Mouse (Mus musculus): ENCODE measurements around the gene Sgk1. TPM values are rescaled to one million over a fixed set of nuclear protein-coding genes. Genes with fewer than 3 reads are reported as not detected.
"Not testable (repeated sequence)": the region's sequence is repeated elsewhere in the genome, so short reads cannot be mapped to it uniquely, and the experiment has no call there.

The Sgk1 gene
- total RNA-seq, 4 experiments from 2014 or later: 75.5 to 160 (median 130) TPM

DNA sequence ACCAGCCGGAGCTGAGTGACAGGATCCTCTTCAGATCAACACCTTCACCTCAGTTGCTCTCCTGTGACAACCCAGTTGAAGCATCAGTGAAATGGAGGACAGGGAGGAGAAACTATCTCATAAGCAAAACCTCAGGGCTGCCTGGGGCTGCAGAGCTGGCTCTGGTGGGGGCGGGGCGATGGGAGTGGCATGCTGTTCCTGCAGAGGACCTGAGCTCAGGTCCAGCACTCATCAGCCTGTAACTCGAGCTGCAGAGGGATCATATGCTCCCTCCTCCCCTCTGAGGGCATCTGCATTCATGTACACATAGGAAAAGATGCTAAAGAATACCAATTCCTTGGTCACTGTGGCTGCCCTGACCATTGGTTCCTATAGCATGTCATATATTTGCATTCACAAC lies 15.5 kb upstream of the Sgk1 start:
- no peak for DNase-seq (ENCODE audit: low spot score in 2 of 2)

DNA sequence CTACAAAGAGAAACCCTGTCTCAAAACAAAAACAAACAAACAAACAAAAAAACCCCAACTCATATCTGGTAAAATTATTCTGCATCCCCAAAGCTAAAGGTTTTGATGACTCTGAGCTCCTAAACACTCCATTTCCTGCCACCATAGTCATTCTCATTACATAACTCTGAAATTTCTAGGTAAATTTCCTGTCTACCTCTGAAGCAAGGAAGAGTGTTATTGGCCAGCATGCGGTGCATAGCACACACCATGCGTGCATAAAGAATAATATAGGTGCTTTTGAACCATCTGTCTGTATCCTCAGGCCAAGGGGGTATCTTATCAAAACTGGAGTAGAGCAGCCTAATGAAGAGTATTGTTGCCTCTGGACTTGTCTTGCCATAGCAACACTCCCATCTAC lies 13.8 kb upstream of the Sgk1 start:
- DNase-seq (ENCODE audit: low spot score in 2 of 2): no peak

DNA sequence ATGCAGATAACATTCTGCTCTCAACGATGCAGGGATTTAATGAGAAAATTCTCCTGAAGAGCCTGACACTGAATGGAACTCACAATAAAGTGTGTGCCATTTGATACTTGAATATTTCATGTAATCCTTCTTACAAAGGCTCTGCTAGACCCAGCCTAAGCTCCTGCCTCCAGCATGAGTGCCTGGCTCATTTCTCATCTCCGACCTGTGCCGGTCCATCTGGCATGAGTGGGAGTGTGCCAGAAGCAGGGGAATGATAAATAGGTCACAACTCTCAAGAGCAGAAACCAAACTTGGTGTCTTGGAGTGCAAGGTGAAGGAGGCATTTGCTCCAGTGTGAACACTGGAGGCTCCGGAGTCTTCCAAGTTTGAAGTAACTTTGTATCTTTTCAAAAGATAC lies 13.4 kb upstream of the Sgk1 start:
- no peak for DNase-seq (ENCODE audit: low spot score in 2 of 2)

DNA sequence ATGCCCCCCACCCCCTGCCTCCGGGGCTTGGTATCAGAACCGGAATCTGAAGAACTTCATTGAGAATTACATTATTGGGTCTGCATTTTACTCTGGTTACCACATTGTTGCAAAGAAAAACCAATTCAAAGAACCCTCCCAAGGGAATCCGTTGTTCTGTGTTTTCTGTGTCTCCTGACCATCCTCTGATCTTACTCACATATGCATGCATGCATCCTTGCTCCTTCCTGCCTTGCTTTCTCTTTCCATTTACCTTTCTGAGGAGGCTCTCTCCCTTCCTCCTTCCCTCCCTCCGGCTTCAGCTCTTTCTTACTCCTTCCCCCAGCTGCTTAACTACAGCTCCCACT lies 174 bp upstream of the Sgk1 start:
- DNase-seq (ENCODE audit: low spot score in 2 of 2): no peak

DNA sequence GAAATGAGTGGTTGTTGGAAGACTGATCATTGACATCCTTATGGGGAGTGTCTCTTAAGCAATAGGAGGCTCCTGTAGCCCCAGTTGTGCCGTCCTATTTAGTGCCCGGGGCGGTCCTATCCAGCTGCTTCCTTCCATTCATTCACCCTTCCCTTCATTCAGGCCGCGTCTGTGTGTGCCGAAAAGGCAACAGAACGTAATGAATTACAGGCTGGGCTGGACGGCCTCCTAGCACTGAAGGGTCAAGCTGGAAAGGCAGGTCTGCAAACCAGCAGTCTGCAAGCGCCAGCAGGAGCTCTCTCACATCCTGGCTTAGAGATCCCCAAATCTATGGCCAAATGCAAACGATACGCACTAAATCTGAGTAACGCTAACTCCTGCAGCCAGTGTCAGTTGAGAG lies 1.6 kb downstream of the Sgk1 start:
- DNase-seq (ENCODE audit: low spot score in 2 of 2): peak; percentile 22 to 32

DNA sequence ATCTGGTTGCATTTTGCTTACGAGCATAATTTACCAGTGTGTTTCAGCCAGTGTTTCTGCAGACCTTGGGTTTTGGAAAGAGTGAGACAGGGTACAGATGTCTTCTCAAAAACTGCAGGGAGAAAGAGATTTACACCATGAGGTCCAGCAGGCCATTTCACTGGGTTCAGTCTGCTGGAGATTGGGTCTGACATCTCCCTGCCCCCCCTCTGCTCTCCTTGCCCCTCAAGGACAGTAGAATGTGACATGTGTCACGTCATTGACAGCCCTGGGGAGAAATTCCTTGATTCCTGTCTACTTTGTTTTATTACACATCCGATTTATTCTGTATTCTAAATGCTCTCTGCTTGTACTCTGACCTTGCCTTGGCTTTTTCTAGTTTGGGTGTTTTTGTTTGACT lies 2.5 kb downstream of the Sgk1 start:
- DNase-seq (ENCODE audit: low spot score in 2 of 2): no peak

DNA sequence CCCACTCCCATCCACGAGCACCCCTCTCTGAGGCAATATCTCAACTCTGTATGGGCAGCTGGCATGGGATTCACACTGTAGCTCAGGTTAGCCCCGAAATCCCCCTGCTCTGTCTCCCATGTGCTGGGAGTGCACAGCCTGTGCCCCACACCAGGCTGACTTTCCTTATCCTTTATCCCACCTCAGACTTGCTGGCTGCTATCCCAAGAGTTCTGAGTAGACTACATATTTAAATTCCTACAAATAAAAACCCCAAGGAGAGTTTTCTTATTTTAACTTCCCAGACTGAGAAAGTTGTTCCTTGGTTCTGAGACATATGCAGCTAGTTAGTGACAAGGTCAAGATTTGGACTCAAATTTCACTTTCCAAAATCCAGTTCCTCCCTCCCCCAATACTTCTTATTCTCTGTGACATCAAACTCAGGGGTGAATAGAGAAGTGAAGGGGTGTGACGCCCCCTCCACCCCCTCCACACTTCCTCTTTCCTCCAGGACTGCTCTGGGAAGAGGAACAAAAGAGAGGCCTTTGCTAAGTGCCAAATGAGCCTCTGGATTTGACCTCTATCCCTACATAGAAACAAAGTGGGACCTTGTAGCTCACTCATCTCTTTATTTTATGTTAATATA lies 7.3 kb downstream of the Sgk1 start:
- DNase-seq (ENCODE audit: low spot score in 2 of 2): no peak

DNA sequence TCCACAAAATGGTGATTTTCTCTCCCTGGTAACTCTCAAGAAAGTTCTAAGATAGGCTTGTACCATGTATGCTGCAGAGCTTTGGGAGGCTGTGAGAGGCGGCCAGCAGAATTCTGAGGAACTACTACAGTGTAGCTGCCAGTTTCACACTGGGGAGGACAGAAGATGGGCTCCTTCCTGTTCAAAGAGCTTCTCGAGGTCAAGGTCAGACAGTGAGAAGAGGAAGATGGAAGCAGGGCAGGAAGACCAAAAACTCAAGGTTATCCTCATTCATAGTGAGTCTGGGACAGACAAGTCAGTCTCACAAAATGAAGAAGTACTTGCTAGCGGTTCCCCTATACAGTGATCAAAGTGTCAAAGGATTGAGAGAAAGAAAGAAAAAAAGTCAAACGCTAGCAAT lies 8.3 kb downstream of the Sgk1 start:
- DNase-seq (ENCODE audit: low spot score in 2 of 2): no peak

DNA sequence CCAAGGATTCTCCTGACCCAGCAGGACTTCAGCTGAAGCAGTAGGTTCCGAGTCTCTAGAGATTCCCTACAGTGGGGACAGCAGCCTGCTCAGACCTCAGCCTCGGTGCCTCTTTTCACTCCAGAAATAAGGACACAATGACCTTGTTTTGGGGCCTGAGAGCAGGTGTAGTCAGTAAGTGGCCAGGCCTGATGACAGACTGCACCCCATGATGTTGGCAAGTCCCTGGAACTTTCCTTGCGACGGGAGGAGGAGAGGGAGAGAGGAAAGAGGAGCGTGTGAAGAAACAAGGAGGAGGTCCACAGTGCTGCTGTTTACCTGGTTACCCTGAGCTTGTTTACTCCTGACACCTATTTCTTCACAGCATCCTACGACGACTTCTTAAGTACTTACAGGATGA lies 9.5 kb downstream of the Sgk1 start:
- DNase-seq (ENCODE audit: low spot score in 2 of 2): no peak

DNA sequence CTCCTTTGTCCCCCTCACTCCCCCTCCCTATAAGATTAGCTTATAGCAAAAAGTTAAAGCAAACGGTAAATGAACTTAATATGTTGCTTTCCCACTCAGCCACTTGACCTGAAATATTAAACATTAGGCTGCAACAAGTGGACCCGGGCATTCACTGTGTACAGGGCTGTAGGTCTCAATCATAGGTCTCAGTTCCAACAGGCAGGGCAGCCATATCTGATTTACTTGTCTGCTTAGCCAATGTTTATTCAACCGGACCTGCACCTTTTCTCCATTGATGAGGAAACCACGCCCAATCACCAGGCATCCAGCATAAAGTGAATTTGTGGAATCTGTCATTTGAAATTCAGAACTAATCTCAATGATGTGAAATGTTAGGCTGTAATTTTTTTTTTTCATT lies 10.1 kb downstream of the Sgk1 start:
- no peak for DNase-seq (ENCODE audit: low spot score in 2 of 2)

DNA sequence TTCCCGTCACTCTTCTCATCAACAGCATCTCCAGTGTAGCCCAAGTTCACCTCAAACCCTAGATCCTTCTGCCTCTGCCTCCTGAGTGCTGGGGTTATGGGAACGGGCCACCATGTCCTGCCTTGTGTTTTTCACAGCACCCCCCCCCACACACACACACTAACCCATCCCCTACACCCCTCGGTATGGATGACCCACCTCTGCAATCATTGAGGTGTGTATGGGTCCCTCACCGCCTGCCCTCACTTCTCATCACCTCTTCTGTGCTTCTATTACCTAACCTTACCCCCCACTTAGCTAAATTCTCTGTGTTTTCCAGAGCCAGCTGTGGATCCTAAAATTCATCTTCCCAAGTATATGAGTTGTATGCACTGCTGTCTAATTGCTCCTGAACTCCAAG lies 16.4 kb downstream of the Sgk1 start:
- DNase-seq (ENCODE audit: low spot score in 2 of 2): no peak

DNA sequence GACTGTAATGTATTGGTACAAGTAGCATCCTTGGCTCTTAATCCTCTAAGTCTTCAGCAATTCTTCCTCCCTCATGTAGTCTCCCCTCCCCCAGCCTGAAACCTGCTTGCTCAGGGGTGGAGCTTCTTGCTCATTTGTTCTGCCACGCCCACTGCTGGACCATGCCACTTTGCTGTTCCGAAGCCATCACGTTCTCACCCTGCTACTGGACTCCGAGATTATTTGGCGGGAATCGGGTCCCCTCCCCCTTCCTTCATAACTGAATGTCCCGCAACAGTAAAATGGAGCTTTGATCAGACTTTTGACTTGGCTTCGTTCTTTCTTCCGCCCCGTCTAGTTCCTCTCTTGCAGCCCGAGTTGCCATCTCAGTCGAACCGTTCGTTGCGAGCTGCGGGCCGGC lies 16.9 kb downstream of the Sgk1 start:
- DNase-seq (ENCODE audit: low spot score in 2 of 2): not testable (repeated sequence)

DNA sequence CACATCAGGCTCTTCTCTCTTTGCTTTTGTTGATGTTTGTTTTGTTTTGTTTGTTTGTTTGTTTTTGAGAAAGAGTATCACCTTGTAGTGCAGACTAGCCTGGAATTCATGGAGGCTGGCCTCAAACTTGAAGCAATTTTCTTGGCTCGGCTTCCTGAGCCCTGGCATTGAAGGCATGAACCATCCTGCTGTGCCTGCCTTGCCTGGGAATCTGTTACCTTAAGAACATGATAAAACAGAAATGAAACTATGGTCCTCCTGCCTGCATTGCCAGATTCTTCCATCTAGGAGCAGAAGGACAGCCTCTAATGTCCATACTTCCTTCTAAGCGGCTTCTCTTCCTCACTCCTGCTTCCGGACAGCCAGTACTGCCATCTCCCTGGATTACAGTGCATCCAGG lies 17.4 kb downstream of the Sgk1 start:
- no peak for DNase-seq (ENCODE audit: low spot score in 2 of 2)

DNA sequence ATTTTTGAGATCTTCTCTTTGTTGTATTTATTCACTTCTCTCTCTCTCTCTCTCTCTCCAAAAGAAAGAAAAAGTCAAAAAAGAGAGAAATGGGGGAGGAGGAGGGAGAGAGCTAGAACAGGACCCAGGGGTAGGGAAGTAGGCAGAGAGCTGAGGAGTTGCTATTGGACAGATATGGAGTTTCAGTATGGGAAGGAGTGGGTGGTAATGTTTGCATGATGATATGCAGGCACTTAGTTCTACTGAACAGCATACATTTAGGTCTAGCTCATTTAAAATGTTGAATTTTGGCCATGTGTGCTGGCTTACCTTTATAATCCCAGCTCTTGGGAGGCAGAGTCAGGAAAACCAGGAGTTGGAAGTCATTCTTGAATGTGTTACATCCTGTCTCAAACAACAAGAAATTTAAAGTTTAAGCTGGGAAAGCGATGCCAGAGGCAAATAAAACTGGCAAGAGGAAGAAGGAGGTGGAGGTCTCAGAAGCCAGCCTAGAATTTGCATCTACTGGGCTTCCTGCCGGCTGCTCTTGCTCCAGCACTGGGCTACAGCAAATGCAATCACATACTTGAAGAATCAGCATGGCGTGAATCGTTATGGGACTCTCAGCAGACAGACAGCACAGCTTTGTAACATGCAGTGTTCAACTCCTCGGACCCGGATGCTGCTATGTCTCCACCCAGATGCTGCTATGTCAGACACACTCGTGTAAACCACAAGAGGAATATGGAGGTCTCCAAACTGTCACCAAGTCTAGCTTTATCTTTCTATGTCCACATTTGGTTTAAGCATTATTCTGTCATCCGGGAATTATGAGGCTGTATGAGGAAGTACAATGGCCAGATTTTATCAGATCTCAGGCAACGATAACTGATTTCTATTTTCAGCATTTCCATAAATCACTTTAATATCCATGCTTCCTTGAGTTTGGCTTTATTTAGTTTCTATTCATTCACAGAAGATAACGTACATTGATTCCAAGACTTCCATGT lies 20.5 kb downstream of the Sgk1 start:
- no peak for DNase-seq (ENCODE audit: low spot score in 2 of 2)

DNA sequence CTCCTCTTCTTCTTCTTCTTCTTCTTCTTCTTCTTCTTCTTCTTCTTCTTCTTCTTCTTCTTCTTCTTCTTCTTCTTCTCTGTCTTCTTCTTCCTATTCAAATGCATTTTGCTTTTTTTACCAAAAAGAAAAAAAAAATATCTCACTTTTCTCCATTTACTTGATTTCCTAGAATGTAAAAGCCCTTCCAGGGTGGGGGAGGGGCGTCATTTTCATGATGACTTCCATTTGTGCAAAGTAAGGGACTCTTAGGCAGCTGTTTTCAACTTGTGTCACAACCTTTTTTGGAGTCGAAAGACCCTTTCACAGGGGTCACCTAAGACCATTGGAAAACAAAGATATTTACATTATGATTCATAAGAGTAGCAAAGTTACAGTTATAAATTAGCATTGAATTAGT lies 22.2 kb downstream of the Sgk1 start:
- DNase-seq (ENCODE audit: low spot score in 2 of 2): no peak

DNA sequence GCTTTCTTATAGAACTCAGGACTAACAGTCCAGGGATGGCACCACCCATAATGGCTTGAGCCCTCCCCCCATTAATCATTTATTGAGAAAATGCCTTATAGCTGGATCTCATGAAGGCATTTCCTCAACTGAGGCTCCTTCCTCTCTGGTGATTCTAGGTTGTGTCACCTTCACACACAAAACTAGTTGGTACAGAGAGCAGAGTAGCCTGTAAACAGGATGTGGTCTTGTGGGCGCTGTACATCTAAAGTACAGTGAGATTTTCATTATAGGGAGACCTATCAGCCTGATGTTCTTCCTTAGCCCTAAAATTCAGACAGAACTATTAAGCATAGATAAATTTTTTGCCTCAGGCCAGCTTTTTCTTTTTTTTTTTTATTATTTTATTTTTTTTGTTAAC lies 23.6 kb downstream of the Sgk1 start:
- DNase-seq (ENCODE audit: low spot score in 2 of 2): no peak

DNA sequence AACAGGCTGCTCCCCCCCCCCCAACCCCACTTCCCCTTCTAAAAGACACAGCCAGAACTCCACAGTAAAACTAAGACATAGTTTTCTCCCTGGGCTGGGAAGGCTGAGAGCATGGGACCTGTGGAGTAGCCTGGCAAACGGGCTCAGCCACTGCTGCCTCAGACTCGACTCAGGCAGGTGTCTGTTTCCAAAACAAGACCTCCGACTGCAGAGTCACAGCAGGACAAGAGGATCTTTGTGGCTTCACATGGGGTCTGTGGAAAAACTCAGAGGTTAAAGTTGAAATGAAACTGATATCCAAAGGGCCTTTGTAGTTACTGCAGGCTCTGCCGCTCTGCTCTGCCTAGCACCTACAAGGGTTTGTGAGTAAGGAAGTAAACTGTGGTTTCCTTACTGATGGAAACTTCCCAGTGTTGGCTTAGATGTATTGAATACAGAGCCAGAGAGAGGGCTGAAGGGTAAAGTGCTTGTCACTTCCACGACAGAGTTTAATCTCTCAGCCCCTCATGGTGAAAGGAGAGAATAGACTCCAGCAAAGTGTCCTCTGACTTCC lies 25.0 kb downstream of the Sgk1 start:
- no peak for DNase-seq (ENCODE audit: low spot score in 2 of 2)

DNA sequence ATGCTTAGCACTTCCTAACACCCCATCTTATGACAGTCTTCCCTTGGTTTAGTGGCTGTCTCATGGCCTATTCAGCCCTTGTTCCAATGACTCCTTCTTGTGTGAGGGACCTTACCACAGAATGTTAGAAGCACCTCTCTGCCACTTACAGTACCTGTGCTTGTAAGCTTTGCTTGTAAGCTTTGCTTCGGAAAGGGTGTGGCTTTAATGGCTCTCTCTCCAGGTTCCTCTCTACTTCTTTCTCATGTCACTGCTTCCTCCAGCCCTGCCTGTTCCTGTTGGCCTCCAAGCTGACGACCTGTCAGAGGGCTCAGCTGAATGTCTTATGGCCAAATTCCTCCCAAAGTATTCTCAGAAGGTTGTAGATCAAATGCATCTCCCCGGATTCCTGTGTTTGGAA lies 25.8 kb downstream of the Sgk1 start:
- DNase-seq (ENCODE audit: low spot score in 2 of 2): no peak

DNA sequence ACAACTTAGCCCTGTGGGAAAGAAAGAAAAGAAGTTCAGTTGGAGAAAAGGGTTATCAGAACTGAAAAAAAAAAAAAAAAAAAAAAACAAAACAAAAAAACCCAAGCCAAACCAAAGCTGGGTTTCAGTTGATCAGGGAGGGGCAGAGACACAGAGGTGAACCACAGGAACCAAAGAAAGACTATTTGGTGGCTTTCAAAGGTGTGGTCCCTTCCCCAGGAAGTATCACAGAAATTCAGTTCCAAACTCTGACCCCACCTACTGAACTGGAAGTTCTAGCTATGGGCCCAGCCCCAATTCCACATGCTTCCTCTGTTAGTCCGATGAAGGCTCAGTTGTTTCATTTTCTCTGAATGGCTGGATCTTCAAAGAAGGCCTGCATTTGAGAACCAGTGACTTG lies 26.7 kb downstream of the Sgk1 start:
- DNase-seq (ENCODE audit: low spot score in 2 of 2): no peak

DNA sequence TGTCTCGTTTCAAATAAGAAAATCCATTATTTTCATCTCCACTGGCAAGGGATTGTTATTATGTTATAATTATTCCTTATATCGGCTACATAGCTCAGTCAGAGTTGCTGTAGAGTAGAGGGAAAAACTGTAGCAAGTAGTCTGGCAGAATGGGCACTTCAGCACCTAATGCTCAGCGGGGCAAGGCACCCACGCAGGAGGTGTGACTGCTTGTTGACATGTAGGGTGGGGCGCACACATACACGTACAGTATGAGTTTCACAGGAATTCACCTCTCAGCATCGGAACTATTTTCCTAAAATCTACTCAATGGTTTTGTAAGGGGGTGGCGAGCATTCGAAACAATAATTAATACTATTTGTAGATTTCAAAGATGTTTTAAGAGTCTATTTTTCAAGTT lies 28.4 kb downstream of the Sgk1 start:
- DNase-seq (ENCODE audit: low spot score in 2 of 2): no peak

DNA sequence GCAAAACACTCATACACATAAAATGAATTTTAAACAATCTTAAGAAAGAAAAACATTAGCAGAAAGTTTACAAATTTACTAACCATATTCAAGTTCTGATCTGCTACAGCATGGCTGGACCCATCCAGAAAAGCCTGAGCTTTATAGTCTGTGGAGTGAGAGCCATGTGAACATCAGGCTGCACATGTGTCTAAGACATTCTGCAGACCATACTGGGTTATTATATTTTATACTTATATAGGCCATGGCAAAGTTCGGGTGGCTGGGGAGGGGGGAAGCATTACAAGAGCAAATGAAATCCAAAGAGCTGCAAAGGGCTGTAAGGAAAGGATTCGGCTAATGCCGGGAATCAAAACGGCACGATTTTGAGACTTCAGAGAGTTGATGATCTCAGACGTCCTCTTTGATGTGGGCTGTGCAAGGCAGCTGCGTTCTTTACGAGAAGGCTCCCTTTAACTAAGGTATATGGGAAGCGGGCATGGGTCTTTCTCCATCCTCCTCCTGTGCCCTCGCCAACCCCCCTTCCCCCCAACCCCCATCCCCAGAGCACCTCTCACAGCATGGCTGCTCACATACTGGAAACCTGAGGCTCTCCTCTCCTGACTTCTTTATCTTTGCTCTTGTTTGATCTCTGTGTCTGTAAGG lies 29.4 kb downstream of the Sgk1 start:
- DNase-seq (ENCODE audit: low spot score in 2 of 2): no peak

DNA sequence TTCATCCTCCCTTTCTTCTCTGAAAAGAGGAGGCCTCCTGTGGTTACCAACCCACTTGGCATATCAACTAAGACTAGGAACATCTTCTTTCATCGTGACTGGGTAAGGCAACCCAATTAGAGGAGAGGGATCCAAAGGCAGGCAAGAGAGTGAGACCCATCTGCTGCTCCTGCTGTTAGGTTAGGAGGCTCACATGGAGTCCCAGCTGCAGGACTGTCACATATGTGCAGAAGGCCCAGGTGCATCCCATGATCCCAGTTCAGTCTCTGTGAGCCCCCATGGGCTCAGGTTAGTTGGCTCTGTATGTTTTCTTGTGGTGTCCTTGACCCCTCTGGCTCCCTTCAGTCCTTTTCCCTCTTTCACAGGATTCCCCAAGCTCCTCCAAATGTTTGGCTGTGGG lies 32.8 kb downstream of the Sgk1 start:
- no peak for DNase-seq (ENCODE audit: low spot score in 2 of 2)

All from layer of hippocampus, adult 8-10 months (tissue).